Mouse (Mus musculus): ENCODE measurements around the gene Fbxl17.

GRCm38 (mm10) chr17:63352634-63353195 lies 147.1 kb downstream of the Fbxl17 start:
- TF ChIP-seq EP300 (IDR thresholded peaks at IDR 0.05; ENCODE audit: low read depth), result no peak
- TF ChIP-seq CTCF (IDR thresholded peaks at IDR 0.05; ENCODE audit: low read depth), result no peak
